Mouse (Mus musculus): ENCODE results near the gene Rab8b. TPM values are rescaled to one million over a fixed set of nuclear protein-coding genes. Genes with fewer than 3 reads are reported as not detected.
"Not testable (repeated sequence)": the region's sequence is repeated elsewhere in the genome, so short reads cannot be mapped to it uniquely, and the experiment has no call there.

The Rab8b gene
- polyA plus RNA-seq, 1 experiment from 2014 or later, result 10.7 TPM

- 96% methylated on average over 5 of the region's 5 CpGs for WGBS (ENCODE audit: insufficient replicate concordance)
Observed at GRCm38 (mm10) chr9:66874297-66874696, 45.2 kb downstream of the Rab8b start.

DNA sequence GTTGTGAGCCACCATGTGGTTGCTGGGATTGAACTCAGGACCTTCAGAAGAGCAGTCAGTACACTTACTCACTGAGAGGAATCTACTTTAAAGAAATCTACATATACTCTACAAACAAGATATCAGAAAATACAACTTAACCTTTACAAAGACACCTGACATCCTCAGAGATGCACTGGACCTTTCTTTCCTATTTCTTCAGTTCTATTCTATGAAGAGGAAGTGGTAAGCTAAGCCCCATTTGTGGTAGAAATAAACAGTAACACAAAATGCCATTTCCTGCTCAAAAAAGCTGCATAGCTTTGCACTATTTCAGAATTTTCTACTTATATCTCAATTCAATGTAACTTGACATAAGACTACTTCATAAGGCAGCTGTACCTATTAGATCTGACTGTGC is 46.0 kb downstream of the Rab8b start:
- Histone ChIP-seq H3K27me3 (ENCODE audit: insufficient read depth, low read length) (no peaks in the 10 kb centered on the region), H3K27ac (ENCODE audit: low read depth) (no peak overlapping the region), H3K36me3 (replicated peaks; ENCODE audit: insufficient read depth, low read length) (no peaks in the 10 kb centered on the region), H3K4me2 (ENCODE audit: low read depth, low read length) (no peak overlapping the region), H3K9me3 (ENCODE audit: low read length) (peaks cover 3% of the 10 kb centered on the region; the same call in 1 of the 2 replicates), H3K4me1 (ENCODE audit: insufficient read depth) (no peaks in the 10 kb centered on the region), H3K9ac (replicated peaks) (no peak overlapping the region), H3K4me3 (ENCODE audit: low read depth, low read length) (no peak overlapping the region)
- no peak for ATAC-seq
- no peak for DNase-seq
- TF ChIP-seq EP300 (IDR thresholded peaks at IDR 0.05; ENCODE audit: low read depth) (no peak), CTCF (IDR thresholded peaks at IDR 0.05; ENCODE audit: low read depth) (no peak)

More at GRCm38 (mm10) chr9:66874297-66874696, 45.2 kb downstream of the Rab8b start:
- Histone ChIP-seq H3K4me3 (ENCODE audit: low read depth, low read length) (no peak overlapping the region), H3K36me3 (replicated peaks; ENCODE audit: insufficient read depth, low read length) (no peaks in the 10 kb centered on the region), H3K9ac (replicated peaks) (no peak overlapping the region), H3K27me3 (ENCODE audit: insufficient read depth, low read length) (no peaks in the 10 kb centered on the region), H3K4me1 (ENCODE audit: insufficient read depth) (no peaks in the 10 kb centered on the region), H3K4me2 (ENCODE audit: low read depth, low read length) (no peak overlapping the region), H3K27ac (ENCODE audit: low read depth) (no peak overlapping the region), H3K9me3 (ENCODE audit: low read length) (peaks cover 3% of the 10 kb centered on the region; the same call in 1 of the 2 replicates)
- no peak for DNase-seq
- ATAC-seq, result no peak
- TF ChIP-seq CTCF (IDR thresholded peaks at IDR 0.05; ENCODE audit: low read depth) (no peak), EP300 (IDR thresholded peaks at IDR 0.05; ENCODE audit: low read depth) (no peak)

DNA sequence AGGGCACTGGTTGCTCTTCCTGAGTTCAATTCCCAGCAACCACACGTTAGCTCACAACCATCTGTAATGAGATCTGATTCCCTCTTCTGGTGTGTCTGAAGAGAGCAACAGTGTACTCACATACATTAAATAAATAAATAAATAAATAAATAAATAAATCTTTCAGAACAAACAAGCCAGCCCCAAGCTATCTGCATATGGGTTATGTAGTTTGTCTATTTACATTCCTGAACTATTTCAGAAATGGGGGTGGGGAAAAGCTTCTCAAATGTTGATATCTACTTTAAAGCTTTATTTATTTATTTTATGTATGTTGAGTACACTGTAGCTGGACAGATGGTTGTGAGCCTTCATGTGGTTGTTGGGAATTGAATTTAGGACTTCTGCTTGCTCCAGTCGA is 46.5 kb downstream of the Rab8b start:
- not testable (repeated sequence) for H3K9ac ChIP-seq (replicated peaks); DNase-seq; H3K4me1 ChIP-seq (ENCODE audit: insufficient read depth); H3K4me2 ChIP-seq (ENCODE audit: low read depth, low read length); H3K9me3 ChIP-seq (ENCODE audit: low read length); H3K36me3 ChIP-seq (replicated peaks; ENCODE audit: insufficient read depth, low read length); H3K4me3 ChIP-seq (ENCODE audit: low read depth, low read length); H3K27ac ChIP-seq (ENCODE audit: low read depth); H3K27me3 ChIP-seq (ENCODE audit: insufficient read depth, low read length); ATAC-seq
- WGBS (ENCODE audit: insufficient replicate concordance), result 69% methylated on average over 2 of the region's 2 CpGs

GRCm38 (mm10) chr9:66872015-66872727 is 47.3 kb downstream of the Rab8b start:
- Histone ChIP-seq H3K4me2 (ENCODE audit: low read depth, low read length) (no peak overlapping the region), H3K4me1 (ENCODE audit: insufficient read depth) (no peaks in the 10 kb centered on the region), H3K9me3 (ENCODE audit: low read length) (peaks cover 3% of the 10 kb centered on the region; the same call in 1 of the 2 replicates), H3K36me3 (replicated peaks; ENCODE audit: insufficient read depth, low read length) (no peaks in the 10 kb centered on the region; the same call in 1 of the 2 replicates), H3K27me3 (ENCODE audit: insufficient read depth, low read length) (no peaks in the 10 kb centered on the region), H3K27ac (ENCODE audit: low read depth) (no peak overlapping the region), H3K9ac (replicated peaks) (no peak overlapping the region), H3K4me3 (ENCODE audit: low read depth, low read length) (no peak overlapping the region)
- ATAC-seq (no peak), DNase-seq (no peak)
- WGBS (ENCODE audit: insufficient replicate concordance), result 83% methylated on average over 10 of the region's 10 CpGs
- no peak for TF ChIP-seq EP300 (IDR thresholded peaks at IDR 0.05; ENCODE audit: low read depth)
- no peak for TF ChIP-seq CTCF (IDR thresholded peaks at IDR 0.05; ENCODE audit: low read depth)

DNA sequence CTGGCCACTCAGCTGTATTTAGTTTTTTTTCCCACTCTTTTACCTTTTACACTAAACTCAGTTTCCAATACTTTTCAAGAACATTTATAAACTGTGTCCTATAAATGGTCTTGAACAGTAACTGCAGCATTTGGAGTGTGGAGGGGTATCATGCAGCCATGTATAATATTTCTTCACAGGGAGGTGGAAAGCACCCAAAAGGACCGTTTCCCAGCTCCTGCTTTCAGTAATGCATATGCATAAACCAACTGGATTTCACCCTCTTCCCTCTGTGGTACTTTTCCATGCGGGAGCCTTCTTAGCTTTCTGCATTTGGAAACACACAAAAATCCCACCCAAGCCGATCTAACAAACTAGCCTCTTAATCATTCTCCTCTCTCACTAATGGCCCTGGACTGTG is 54.8 kb downstream of the Rab8b start:
- Histone ChIP-seq H3K9ac (replicated peaks) (no peak overlapping the region), H3K4me3 (ENCODE audit: low read depth, low read length) (no peak overlapping the region), H3K9me3 (ENCODE audit: low read length) (no peaks in the 10 kb centered on the region), H3K4me1 (ENCODE audit: insufficient read depth) (no peaks in the 10 kb centered on the region), H3K36me3 (replicated peaks; ENCODE audit: insufficient read depth, low read length) (peaks cover 15% of the 10 kb centered on the region), H3K4me2 (ENCODE audit: low read depth, low read length) (no peak overlapping the region), H3K27me3 (ENCODE audit: insufficient read depth, low read length) (no peaks in the 10 kb centered on the region), H3K27ac (ENCODE audit: low read depth) (no peak overlapping the region)
- no peak for DNase-seq
- TF ChIP-seq EP300 (IDR thresholded peaks at IDR 0.05; ENCODE audit: low read depth) (no peak), CTCF (IDR thresholded peaks at IDR 0.05; ENCODE audit: low read depth) (0 out of 2 replicates have a peak, but pooled peaks have one; percentile 8)
- no peak for ATAC-seq
- 85% methylated on average over 3 of the region's 3 CpGs for WGBS (ENCODE audit: insufficient replicate concordance)

DNA sequence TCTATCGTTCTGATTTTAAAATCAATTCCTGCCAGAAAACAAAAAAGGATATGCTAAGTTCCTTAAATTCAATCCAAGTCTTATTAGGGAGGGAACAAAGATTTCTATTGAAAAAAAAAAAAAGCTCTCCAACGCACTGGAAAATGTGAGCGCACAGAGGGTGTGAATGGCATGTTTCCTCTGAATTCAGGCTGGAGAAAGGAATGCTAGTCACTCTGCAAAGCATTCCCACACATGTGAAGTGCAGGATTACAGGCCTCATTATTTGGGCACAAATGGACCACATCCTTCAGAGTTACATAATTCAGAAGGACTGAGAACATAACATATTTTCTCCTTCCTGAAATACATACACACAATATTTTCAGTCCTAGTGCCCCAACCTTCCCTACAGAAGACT is 56.0 kb downstream of the Rab8b start:
- Histone ChIP-seq H3K4me3 (ENCODE audit: low read depth, low read length) (no peak overlapping the region), H3K4me2 (ENCODE audit: low read depth, low read length) (no peak overlapping the region), H3K27me3 (ENCODE audit: insufficient read depth, low read length) (no peaks in the 10 kb centered on the region), H3K4me1 (ENCODE audit: insufficient read depth) (no peaks in the 10 kb centered on the region), H3K27ac (ENCODE audit: low read depth) (no peak overlapping the region), H3K9ac (replicated peaks) (no peak overlapping the region), H3K36me3 (replicated peaks; ENCODE audit: insufficient read depth, low read length) (peaks cover 19% of the 10 kb centered on the region), H3K9me3 (ENCODE audit: low read length) (no peaks in the 10 kb centered on the region)
- TF ChIP-seq CTCF (IDR thresholded peaks at IDR 0.05; ENCODE audit: low read depth) (no peak), EP300 (IDR thresholded peaks at IDR 0.05; ENCODE audit: low read depth) (no peak)
- ATAC-seq (no peak), DNase-seq (no peak)
- WGBS (ENCODE audit: insufficient replicate concordance), result 87% methylated on average over 3 of the region's 3 CpGs
